Mouse (Mus musculus) limb, embryonic 13.5 days (tissue): ENCODE results near the gene Slc35e2. TPM values are rescaled to one million over a fixed set of nuclear protein-coding genes. Genes with fewer than 3 reads are reported as not detected.
A peak's percentile ranks its signal among the peaks of the same experiment; 100 is the strongest.

Experiments used
- ATAC-seq: fragments of 200-750 bp; cut with Nextera tagmentation; 2 replicates; pipeline ENCODE4 v1.8.0; 2017; ENCODE audit warnings: low read depth, moderate number of reproducible peaks, moderate TSS enrichment; ENCODE audit not compliant: low FRiP score
- H3K27ac ChIP-seq: fragments of 300-500 bp; sonication (generic); 2 replicates; pipeline ENCODE4 v1.5.1; 2015; ENCODE audit warnings: inconsistent platforms, mild to moderate bottlenecking, moderate library complexity
- H3K27me3 ChIP-seq: fragments of 300-500 bp; sonication (generic); 2 replicates; pipeline ENCODE4 v1.6.1; 2015; ENCODE audit warnings: mild to moderate bottlenecking, inconsistent platforms
- H3K36me3 ChIP-seq: fragments of 300-500 bp; sonication (generic); 2 replicates; pipeline ENCODE4 v1.6.1; 2015; ENCODE audit warnings: inconsistent platforms, mild to moderate bottlenecking, moderate library complexity
- H3K4me1 ChIP-seq: fragments of 300-500 bp; sonication (generic); 2 replicates; pipeline ENCODE4 v1.6.1; 2015; ENCODE audit warnings: inconsistent platforms
- H3K4me2 ChIP-seq: fragments of 300-500 bp; sonication (generic); replicated peaks from 2 replicates; pipeline ENCODE4 v1.6.1; 2015; ENCODE audit warnings: inconsistent platforms, mild to moderate bottlenecking, moderate library complexity
- H3K4me3 ChIP-seq: fragments of 300-500 bp; sonication (generic); 2 replicates; pipeline ENCODE4 v1.5.1; 2015; ENCODE audit warnings: moderate library complexity, mild to moderate bottlenecking, inconsistent platforms
- H3K9ac ChIP-seq: fragments of 300-500 bp; sonication (generic); 2 replicates; pipeline ENCODE4 v1.6.1; 2015; ENCODE audit warnings: mild to moderate bottlenecking, inconsistent platforms
- H3K9me3 ChIP-seq: fragments of 300-500 bp; sonication (generic); 2 replicates; pipeline ENCODE4 v1.6.1; 2016; ENCODE audit warnings: inconsistent platforms
- WGBS: fragments of 180-500 bp; shearing (Covaris S2); methylation state at CpG from one replicate; pipeline ENCODE4 v1.1.7; 2015; 5-methylcytosine and 5-hydroxymethylcytosine counted together
- polyA plus RNA-seq: library from polyadenylated mRNA; unstranded; fragments of >200 nt; fragmentation: Nextera tagmentation; extraction: Ambion mirVana; gene quantifications from 2 replicates; pipeline ENCODE4 v1.2.1, GENCODE M21; 2015

The Slc35e2 gene
- polyA plus RNA-seq, 1 experiment from 2014 or later = 10.1 TPM

- H3K4me2 ChIP-seq = no peak overlapping the region
These were observed 44.5 kb downstream of the Slc35e2 start for GRCm38 (mm10) chr4:155645721-155646120.

GRCm38 (mm10) chr4:155649355-155649754 is 48.1 kb downstream of the Slc35e2 start:
- H3K27ac ChIP-seq = no peak overlapping the region
- H3K9ac ChIP-seq = no peak overlapping the region
- H3K4me3 ChIP-seq = no peak overlapping the region
- H3K4me2 ChIP-seq = no peak overlapping the region
- peaks cover 39% of the 10 kb centered on the region for H3K27me3 ChIP-seq
- no peaks in the 10 kb centered on the region for H3K9me3 ChIP-seq
- peaks cover 28% of the 10 kb centered on the region for H3K4me1 ChIP-seq
- WGBS = 92% methylated on average over 11 of the region's 11 CpGs
- H3K36me3 ChIP-seq = peaks cover 65% of the 10 kb centered on the region
- ATAC-seq = no peak

More at GRCm38 (mm10) chr4:155645721-155646120, 44.5 kb downstream of the Slc35e2 start:
- peaks cover 2% of the 10 kb centered on the region for H3K27me3 ChIP-seq
- 97% methylated on average over 5 of the region's 5 CpGs for WGBS
- no peak for ATAC-seq
- no peak overlapping the region for H3K27ac ChIP-seq
- H3K4me1 ChIP-seq = no peaks in the 10 kb centered on the region
- no peak overlapping the region for H3K9ac ChIP-seq
- H3K4me3 ChIP-seq = no peak overlapping the region
- H3K36me3 ChIP-seq = peaks cover 88% of the 10 kb centered on the region
- no peaks in the 10 kb centered on the region for H3K9me3 ChIP-seq

GRCm38 (mm10) chr4:155651553-155652269 is 50.5 kb downstream of the Slc35e2 start:
- Histone ChIP-seq H3K27me3 (peaks cover 62% of the 10 kb centered on the region), H3K4me3 (peak overlapping the region; percentile 55; the same call in 1 of the 2 replicates), H3K4me1 (peaks cover 40% of the 10 kb centered on the region), H3K4me2 (peak overlapping the region; percentile 93), H3K27ac (no peak overlapping the region), H3K9me3 (no peaks in the 10 kb centered on the region), H3K36me3 (peaks cover 67% of the 10 kb centered on the region), H3K9ac (0 out of 2 replicates have a peak overlapping the region, but pooled peaks have one; percentile 75)
- no peak for ATAC-seq
- 68% methylated on average over 15 of the region's 15 CpGs for WGBS

GRCm38 (mm10) chr4:155652283-155653085 is 51.3 kb downstream of the Slc35e2 start:
- peaks cover 68% of the 10 kb centered on the region for H3K36me3 ChIP-seq
- H3K4me3 ChIP-seq = peak overlapping the region; percentile 55
- no peaks in the 10 kb centered on the region for H3K9me3 ChIP-seq
- H3K4me2 ChIP-seq = peak overlapping the region; percentile 93
- WGBS = 19% methylated on average over 36 of the region's 36 CpGs
- H3K27me3 ChIP-seq = peaks cover 63% of the 10 kb centered on the region
- no peak overlapping the region for H3K27ac ChIP-seq
- H3K9ac ChIP-seq = peak overlapping the region; percentile 75
- ATAC-seq = no peak
- peaks cover 40% of the 10 kb centered on the region for H3K4me1 ChIP-seq

- H3K36me3 ChIP-seq = peaks cover 68% of the 10 kb centered on the region
- no peaks in the 10 kb centered on the region for H3K9me3 ChIP-seq
- ATAC-seq = peak; percentile 74
- H3K4me3 ChIP-seq = peak within 1 kb of the TSS; percentile 55
- WGBS = under 1% methylated on average over 33 of the region's 33 CpGs
- H3K27me3 ChIP-seq = peaks cover 63% of the 10 kb centered on the region
- H3K27ac ChIP-seq = no peak within 1 kb of the TSS
- peaks cover 40% of the 10 kb centered on the region for H3K4me1 ChIP-seq
- peak within 1 kb of the TSS; percentile 75 for H3K9ac ChIP-seq
- peak within 1 kb of the TSS; percentile 93 for H3K4me2 ChIP-seq
These were observed 51.9 kb downstream of the Slc35e2 start, which contains the start of gene Mmp23 for GRCm38 (mm10) chr4:155653086-155653450. Gene Mmp23 (minus strand): TSS chr4:155653384.

- Histone ChIP-seq H3K9me3 (no peaks in the 10 kb centered on the region), H3K27ac (no peak overlapping the region), H3K9ac (peak overlapping the region; percentile 75), H3K4me3 (peak overlapping the region; percentile 55), H3K4me2 (peak overlapping the region; percentile 93), H3K36me3 (peaks cover 67% of the 10 kb centered on the region), H3K27me3 (peaks cover 63% of the 10 kb centered on the region), H3K4me1 (peaks cover 40% of the 10 kb centered on the region)
- peak; percentile 14; the same call in 1 of the 2 replicates for ATAC-seq
- 2% methylated on average over 31 of the region's 31 CpGs for WGBS
These were observed 52.4 kb downstream of the Slc35e2 start for GRCm38 (mm10) chr4:155653451-155654182.

- no peaks in the 10 kb centered on the region for H3K9me3 ChIP-seq
- 0 out of 2 replicates have a peak, but pooled peaks have one; percentile 11 for ATAC-seq
- peak overlapping the region; percentile 55 for H3K4me3 ChIP-seq
- H3K27ac ChIP-seq = no peak overlapping the region
- WGBS = under 1% methylated on average over 6 of the region's 6 CpGs
- peaks cover 63% of the 10 kb centered on the region for H3K27me3 ChIP-seq
- H3K36me3 ChIP-seq = peaks cover 67% of the 10 kb centered on the region
- H3K4me2 ChIP-seq = peak overlapping the region; percentile 93
- H3K9ac ChIP-seq = peak overlapping the region; percentile 75; the same call in 1 of the 2 replicates
- H3K4me1 ChIP-seq = peaks cover 40% of the 10 kb centered on the region
These were observed 52.9 kb downstream of the Slc35e2 start for GRCm38 (mm10) chr4:155654183-155654455.

- ATAC-seq = peak; percentile 41
- H3K4me1 ChIP-seq = peaks cover 40% of the 10 kb centered on the region
- H3K27me3 ChIP-seq = peaks cover 63% of the 10 kb centered on the region
- no peaks in the 10 kb centered on the region for H3K9me3 ChIP-seq
- peak overlapping the region; percentile 93 for H3K4me2 ChIP-seq
- no peak overlapping the region for H3K27ac ChIP-seq
- H3K36me3 ChIP-seq = peaks cover 67% of the 10 kb centered on the region
- peak overlapping the region; percentile 75 for H3K9ac ChIP-seq
- H3K4me3 ChIP-seq = peak overlapping the region; percentile 55
- WGBS = under 1% methylated on average over 52 of the region's 52 CpGs
These were observed 53.5 kb downstream of the Slc35e2 start for GRCm38 (mm10) chr4:155654456-155655298.

GRCm38 (mm10) chr4:155656214-155656751 is 55.1 kb downstream of the Slc35e2 start:
- no peak for ATAC-seq
- Histone ChIP-seq H3K27me3 (peaks cover 55% of the 10 kb centered on the region), H3K27ac (no peak overlapping the region), H3K9ac (no peak overlapping the region), H3K36me3 (peaks cover 65% of the 10 kb centered on the region), H3K4me2 (no peak overlapping the region), H3K4me3 (no peak overlapping the region), H3K9me3 (no peaks in the 10 kb centered on the region), H3K4me1 (peaks cover 40% of the 10 kb centered on the region)
- WGBS = 88% methylated on average over 13 of the region's 13 CpGs

GRCm38 (mm10) chr4:155658961-155659360 is 57.7 kb downstream of the Slc35e2 start:
- Histone ChIP-seq H3K4me2 (no peak overlapping the region), H3K36me3 (peaks cover 74% of the 10 kb centered on the region), H3K4me3 (no peak overlapping the region), H3K27me3 (peaks cover 28% of the 10 kb centered on the region), H3K9ac (no peak overlapping the region), H3K9me3 (no peaks in the 10 kb centered on the region), H3K4me1 (peaks cover 16% of the 10 kb centered on the region), H3K27ac (no peak overlapping the region)
- ATAC-seq = no peak
- WGBS = 90% methylated on average over 10 of the region's 10 CpGs

- Histone ChIP-seq H3K4me2 (no peak overlapping the region), H3K9ac (no peak overlapping the region), H3K9me3 (no peaks in the 10 kb centered on the region), H3K27ac (no peak overlapping the region), H3K27me3 (peaks cover 11% of the 10 kb centered on the region), H3K36me3 (peaks cover 80% of the 10 kb centered on the region), H3K4me3 (no peak overlapping the region), H3K4me1 (no peaks in the 10 kb centered on the region)
- WGBS = 90% methylated on average over 12 of the region's 12 CpGs
- ATAC-seq = no peak
These were observed 59.4 kb downstream of the Slc35e2 start for GRCm38 (mm10) chr4:155660641-155661040.
